Mouse (Mus musculus): ENCODE measurements around the gene Ifngr2.

DNA sequence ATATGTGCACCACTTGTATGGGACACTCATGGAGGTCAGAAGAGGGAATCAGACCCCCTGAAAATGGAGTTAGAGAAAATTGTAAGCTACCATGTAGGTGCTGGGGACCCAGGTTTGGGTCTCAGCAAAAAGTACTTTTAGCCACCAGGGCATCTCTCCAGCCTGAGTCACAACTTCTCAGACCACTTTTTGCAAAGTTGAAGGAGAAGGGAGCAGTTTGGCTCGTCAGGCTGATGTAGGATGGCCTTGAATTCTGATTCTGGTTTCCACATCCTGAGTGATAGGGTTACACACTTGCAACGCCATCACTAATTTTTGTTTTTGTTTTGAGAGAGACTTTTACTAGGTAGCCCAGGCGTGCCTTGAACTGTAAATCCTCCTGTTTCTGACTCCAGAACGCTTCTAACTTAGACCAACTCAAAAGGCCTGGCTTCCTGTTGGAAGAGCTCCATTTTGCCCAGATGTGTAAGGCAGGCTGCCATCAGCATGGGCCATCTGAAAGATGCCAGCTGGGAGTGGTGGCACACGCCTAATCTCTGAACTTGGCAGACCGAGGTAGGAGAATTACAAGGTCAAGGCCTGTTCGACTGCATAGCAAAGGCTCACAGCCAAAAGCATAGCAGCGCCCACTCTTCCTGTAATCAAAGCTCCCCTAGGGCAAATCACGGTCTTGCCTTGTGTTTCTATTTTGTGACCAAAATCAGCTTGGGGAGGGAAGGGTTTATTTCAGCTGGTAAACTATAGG is 62.8 kb downstream of the Ifngr2 start:
- TF ChIP-seq POLR2A (IDR thresholded peaks at IDR 0.05; ENCODE audit: low read depth, low read length) (no peak), CTCF (IDR thresholded peaks at IDR 0.05; ENCODE audit: extremely low read depth, insufficient read length, insufficient replicate concordance, low read depth, low read length) (no peak)
